Mouse (Mus musculus): Measurements from ENCODE around the gene Cnih2. TPM values are rescaled to one million over a fixed set of nuclear protein-coding genes. Genes with fewer than 3 reads are reported as not detected.
A peak's percentile ranks its signal among the peaks of the same experiment; 100 is the strongest.

Gene Cnih2
- polyA plus RNA-seq, 1 experiment = 5.2 TPM

DNA sequence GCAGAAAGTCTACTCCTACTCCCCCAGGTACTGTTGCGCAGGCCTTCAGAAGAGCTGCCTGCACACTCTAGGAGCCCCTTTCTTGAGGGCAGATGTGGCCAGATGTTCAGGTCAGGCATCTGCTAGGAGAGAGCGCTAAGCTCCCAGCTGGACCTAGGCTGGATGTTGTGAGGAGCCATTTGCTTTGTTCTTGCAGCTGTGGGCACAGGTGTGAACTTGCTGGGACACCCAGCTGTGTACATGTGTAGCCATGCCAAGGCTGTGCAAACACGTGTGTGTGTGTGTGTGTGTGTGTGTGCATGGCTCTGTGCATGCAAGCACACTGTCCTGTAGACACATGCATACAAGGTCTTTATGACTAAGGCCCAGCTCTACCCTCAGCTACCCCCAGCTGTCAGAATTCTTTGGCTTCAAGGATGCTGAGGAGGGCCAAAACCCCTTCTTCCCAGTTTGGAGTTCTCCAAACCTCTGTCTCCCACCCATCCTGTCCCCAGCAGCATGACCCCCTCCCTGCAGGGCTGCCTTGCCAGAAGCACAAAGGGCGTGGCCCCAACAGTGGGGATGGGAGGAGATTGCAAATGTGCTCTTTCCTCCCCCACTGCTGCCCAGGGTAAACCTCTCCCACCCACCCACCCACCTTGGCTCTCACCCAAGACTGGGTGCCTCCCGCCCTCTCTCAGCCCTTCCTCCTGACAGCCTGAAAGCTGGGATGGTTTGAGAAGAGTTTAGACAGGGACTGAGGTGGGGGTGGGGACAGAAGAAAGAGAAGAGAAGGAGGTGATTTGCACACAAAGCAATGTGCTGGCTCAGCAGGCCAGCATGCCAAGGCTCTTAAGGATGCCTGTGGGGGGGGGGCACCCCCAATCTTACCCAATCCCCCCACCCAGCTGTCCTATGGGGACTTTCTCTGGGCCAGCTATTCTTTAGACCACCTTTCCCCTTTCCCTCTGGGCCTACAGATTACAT is 37.7 kb downstream of the Cnih2 start:
- Histone ChIP-seq H3K27ac (ENCODE audit: insufficient read depth, low read length) (peak overlapping the region; percentile 96), H3K4me1 (ENCODE audit: control insufficient read depth, insufficient read depth, low read length) (peaks cover 46% of the 10 kb centered on the region), H3K4me3 (ENCODE audit: insufficient read depth, low read length) (no peak overlapping the region)
- TF ChIP-seq CTCF (IDR thresholded peaks at IDR 0.05; ENCODE audit: borderline replicate concordance, insufficient read depth, low read length) (no peak), POLR2A (IDR thresholded peaks at IDR 0.05; ENCODE audit: low read depth, low read length) (peak; percentile 71)

DNA sequence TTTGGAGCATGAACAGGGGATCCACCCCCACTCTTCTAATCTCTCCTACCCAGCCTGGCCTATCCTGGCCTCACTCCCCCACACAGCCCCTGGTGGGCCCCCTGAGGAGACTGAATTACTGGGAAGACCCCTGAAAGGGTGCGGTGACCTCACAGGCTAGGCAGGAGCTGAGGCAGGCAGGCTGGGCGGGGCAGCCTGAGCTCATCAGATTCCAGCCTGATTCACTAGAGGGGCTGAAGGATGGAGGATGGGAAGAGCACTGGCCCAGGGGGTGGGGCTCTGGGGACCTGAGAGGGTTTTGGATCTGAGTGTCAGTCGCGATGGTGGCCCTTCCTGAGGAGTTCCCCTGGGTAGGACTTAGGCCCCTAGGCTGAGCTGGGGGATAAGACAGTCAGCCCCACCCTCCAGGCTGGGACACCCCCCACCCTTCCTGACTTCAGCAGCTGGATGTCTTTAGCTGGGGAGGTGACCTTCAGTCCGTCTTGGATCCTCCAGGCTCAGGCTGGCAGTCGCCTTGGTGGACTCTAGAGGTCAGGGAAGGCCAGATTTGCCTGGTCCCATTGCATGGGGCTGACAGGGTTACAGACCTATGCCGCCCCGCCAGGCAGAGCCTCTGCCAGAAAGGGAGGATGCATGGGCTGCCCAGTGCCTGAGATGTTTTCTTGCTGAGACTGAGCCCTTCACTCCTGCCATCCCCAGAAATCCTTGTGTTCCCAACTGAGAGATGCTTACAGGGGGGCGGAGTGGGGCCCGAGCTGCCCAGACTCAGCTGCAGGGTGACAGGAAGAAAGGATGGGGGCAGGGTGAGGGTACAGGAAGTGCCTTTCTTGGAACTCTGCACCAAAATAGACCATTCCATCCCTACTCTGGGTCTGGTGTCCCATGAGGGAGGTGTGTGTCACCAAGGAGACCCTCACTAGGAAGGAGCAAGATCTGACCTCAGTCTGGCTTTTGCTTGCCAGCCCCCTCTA is 39.2 kb downstream of the Cnih2 start:
- TF ChIP-seq POLR2A (IDR thresholded peaks at IDR 0.05; ENCODE audit: low read depth, low read length) (peak; percentile 47), CTCF (IDR thresholded peaks at IDR 0.05; ENCODE audit: borderline replicate concordance, insufficient read depth, low read length) (no peak)
- peak overlapping the region; percentile 96 for H3K27ac ChIP-seq (ENCODE audit: insufficient read depth, low read length)

GRCm38 (mm10) chr19:5057876-5058775 is 40.2 kb downstream of the Cnih2 start:
- peaks cover 34% of the 10 kb centered on the region for H3K4me1 ChIP-seq (ENCODE audit: control insufficient read depth, insufficient read depth, low read length)
- peak overlapping the region; percentile 96 for H3K27ac ChIP-seq (ENCODE audit: insufficient read depth, low read length)
- no peak overlapping the region for H3K4me3 ChIP-seq (ENCODE audit: insufficient read depth, low read length)
- TF ChIP-seq POLR2A (IDR thresholded peaks at IDR 0.05; ENCODE audit: low read depth, low read length) (peak; percentile 56), CTCF (IDR thresholded peaks at IDR 0.05; ENCODE audit: borderline replicate concordance, insufficient read depth, low read length) (no peak)

More for the DNA sequence above, 39.2 kb downstream of the Cnih2 start:
- H3K4me3 ChIP-seq (ENCODE audit: insufficient read depth, low read length) = no peak overlapping the region
- peaks cover 34% of the 10 kb centered on the region for H3K4me1 ChIP-seq (ENCODE audit: control insufficient read depth, insufficient read depth, low read length)

DNA sequence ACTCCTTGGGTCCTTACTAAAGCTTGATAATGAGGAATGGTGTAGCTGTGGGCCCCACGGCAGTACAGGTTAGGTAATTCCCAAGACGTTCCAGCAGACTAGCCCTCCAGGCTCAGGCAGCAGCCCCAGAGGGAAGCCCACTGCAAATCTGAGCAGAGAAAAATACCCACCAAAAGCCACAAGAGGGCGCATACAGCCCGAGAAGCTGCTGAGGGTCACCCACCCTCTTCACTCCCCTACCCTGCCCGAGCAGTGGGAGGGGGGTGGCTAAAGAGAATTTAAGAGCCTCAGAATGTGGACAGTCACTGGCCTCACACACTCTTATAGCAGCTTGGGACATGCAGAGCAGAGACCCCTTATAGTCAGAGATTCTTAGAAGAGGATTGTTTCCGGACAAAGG is 42.1 kb downstream of the Cnih2 start:
- H3K4me3 ChIP-seq (ENCODE audit: insufficient read depth, low read length) = no peak overlapping the region

DNA sequence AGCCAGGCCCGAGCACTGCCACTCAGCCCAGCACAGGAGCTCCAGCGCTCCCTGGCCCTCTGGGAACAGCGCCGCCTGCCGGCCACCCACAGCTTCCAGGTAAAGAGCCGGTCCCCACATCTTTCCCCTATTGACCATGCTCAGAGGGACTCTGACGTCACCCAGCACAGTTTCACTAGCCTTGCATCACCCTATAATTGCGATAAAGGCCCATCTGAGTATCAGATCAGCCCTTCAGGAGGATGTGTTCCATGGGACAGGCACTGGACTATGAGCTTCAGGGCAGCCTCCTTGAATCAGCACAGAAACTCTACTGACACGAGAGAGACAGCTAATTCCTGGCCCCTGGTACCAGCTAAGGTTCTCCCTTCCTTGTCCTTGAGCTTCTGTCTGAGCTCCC is 44.4 kb downstream of the Cnih2 start:
- peaks cover 13% of the 10 kb centered on the region for H3K4me1 ChIP-seq (ENCODE audit: control insufficient read depth, insufficient read depth, low read length)

More for the DNA sequence above, 42.1 kb downstream of the Cnih2 start:
- TF ChIP-seq CTCF (IDR thresholded peaks at IDR 0.05; ENCODE audit: borderline replicate concordance, insufficient read depth, low read length) (0 out of 2 replicates have a peak, but pooled peaks have one; percentile 14), POLR2A (IDR thresholded peaks at IDR 0.05; ENCODE audit: low read depth, low read length) (no peak)
- H3K4me1 ChIP-seq (ENCODE audit: control insufficient read depth, insufficient read depth, low read length) = peaks cover 26% of the 10 kb centered on the region
- H3K27ac ChIP-seq (ENCODE audit: insufficient read depth, low read length) = peak overlapping the region; percentile 13; the same call in 1 of the 2 replicates

DNA sequence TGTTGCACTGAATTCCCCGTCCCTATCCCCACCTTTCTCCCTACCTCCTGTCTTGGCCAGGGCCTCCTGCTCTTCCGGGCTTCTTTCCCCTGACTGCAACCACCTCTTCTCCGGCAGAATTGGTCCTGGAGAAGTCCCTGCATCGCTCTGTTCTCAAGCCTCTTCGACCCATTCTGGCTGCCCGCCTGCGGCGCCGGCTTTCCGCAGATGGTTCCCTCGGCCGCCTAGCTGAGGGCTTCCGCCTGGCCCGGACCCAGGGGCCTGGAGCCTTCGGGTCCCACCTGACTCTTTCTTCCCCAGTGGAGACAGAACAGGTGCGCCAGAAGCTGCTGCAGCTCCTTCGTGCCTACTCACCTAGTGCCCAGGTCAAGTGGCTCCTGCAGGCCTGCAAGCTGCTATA is 45.5 kb downstream of the Cnih2 start:
- Histone ChIP-seq H3K4me3 (ENCODE audit: insufficient read depth, low read length) (peak overlapping the region; percentile 69), H3K27ac (ENCODE audit: insufficient read depth, low read length) (peak overlapping the region; percentile 10; the same call in 1 of the 2 replicates), H3K4me1 (ENCODE audit: control insufficient read depth, insufficient read depth, low read length) (peaks cover 5% of the 10 kb centered on the region)
- TF ChIP-seq POLR2A (IDR thresholded peaks at IDR 0.05; ENCODE audit: low read depth, low read length) (no peak), CTCF (IDR thresholded peaks at IDR 0.05; ENCODE audit: borderline replicate concordance, insufficient read depth, low read length) (no peak)

More for the DNA sequence above, 44.4 kb downstream of the Cnih2 start:
- peak; percentile 67 for TF ChIP-seq POLR2A (IDR thresholded peaks at IDR 0.05; ENCODE audit: low read depth, low read length)
- TF ChIP-seq CTCF (IDR thresholded peaks at IDR 0.05; ENCODE audit: borderline replicate concordance, insufficient read depth, low read length) = peak; percentile 56
- H3K27ac ChIP-seq (ENCODE audit: insufficient read depth, low read length) = peak overlapping the region; percentile 86
- no peak overlapping the region for H3K4me3 ChIP-seq (ENCODE audit: insufficient read depth, low read length)

- peak overlapping the region; percentile 10 for H3K27ac ChIP-seq (ENCODE audit: insufficient read depth, low read length)
- TF ChIP-seq POLR2A (IDR thresholded peaks at IDR 0.05; ENCODE audit: low read depth, low read length) (peak; percentile 34; the same call in 1 of the 2 replicates), CTCF (IDR thresholded peaks at IDR 0.05; ENCODE audit: borderline replicate concordance, insufficient read depth, low read length) (no peak)
- H3K4me3 ChIP-seq (ENCODE audit: insufficient read depth, low read length) = peak overlapping the region; percentile 69
- 0 out of 2 replicates have a peak, but pooled peaks cover 2% of the 10 kb centered on the region for H3K4me1 ChIP-seq (ENCODE audit: control insufficient read depth, insufficient read depth, low read length)
Observed at GRCm38 (mm10) chr19:5052166-5052822, 46.0 kb downstream of the Cnih2 start.

- H3K27ac ChIP-seq (ENCODE audit: insufficient read depth, low read length) = peak overlapping the region; percentile 87
- TF ChIP-seq CTCF (IDR thresholded peaks at IDR 0.05; ENCODE audit: borderline replicate concordance, insufficient read depth, low read length) (no peak), POLR2A (IDR thresholded peaks at IDR 0.05; ENCODE audit: low read depth, low read length) (peak; percentile 42; the same call in 1 of the 2 replicates)
Observed at GRCm38 (mm10) chr19:5051515-5051914, 46.8 kb downstream of the Cnih2 start.

More at GRCm38 (mm10) chr19:5051515-5051914, 46.8 kb downstream of the Cnih2 start:
- H3K4me1 ChIP-seq (ENCODE audit: control insufficient read depth, insufficient read depth, low read length) = 0 out of 2 replicates have a peak, but pooled peaks cover 2% of the 10 kb centered on the region
- peak overlapping the region; percentile 69 for H3K4me3 ChIP-seq (ENCODE audit: insufficient read depth, low read length)

Measured in embryonic fibroblast, embryonic 13.5 days (primary cell).